Mouse (Mus musculus): ENCODE data around the gene Sh2d5. TPM values are rescaled to one million over a fixed set of nuclear protein-coding genes. Genes with fewer than 3 reads are reported as not detected.

Gene Sh2d5
- polyA plus RNA-seq, 1 experiment from 2014 or later = 1.1 TPM

DNA sequence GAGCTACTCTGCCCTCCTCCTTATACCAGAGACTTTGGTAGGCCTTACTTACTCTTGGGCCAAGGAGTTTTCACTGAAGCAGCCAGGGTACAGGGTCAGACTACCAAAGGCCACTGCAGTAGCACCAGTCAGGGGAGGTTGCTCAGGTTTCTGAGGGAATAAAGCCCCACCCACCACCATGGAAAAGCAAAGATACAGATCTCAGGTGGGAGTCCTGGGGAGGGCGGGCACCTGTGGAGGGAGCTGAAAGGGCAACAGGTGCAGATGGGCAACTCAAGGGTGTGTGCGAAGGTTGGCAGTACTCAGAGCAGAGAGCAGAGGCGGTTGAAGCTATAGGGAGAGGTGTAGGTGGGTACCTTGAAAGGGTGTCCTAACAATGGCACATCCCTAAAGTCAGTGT is 52.8 kb downstream of the Sh2d5 start:
- no peak for ATAC-seq (ENCODE audit: insufficient number of reproducible peaks, insufficient read depth, low FRiP score, low TSS enrichment)
- Histone ChIP-seq H3K9ac (no peak overlapping the region), H3K36me3 (peaks cover 16% of the 10 kb centered on the region), H3K4me2 (replicated peaks) (no peak overlapping the region), H3K27me3 (no peaks in the 10 kb centered on the region), H3K4me1 (peaks cover 14% of the 10 kb centered on the region), H3K9me3 (no peaks in the 10 kb centered on the region), H3K4me3 (no peak overlapping the region), H3K27ac (no peak overlapping the region)
- WGBS = 89% methylated on average over 3 of the region's 3 CpGs

DNA sequence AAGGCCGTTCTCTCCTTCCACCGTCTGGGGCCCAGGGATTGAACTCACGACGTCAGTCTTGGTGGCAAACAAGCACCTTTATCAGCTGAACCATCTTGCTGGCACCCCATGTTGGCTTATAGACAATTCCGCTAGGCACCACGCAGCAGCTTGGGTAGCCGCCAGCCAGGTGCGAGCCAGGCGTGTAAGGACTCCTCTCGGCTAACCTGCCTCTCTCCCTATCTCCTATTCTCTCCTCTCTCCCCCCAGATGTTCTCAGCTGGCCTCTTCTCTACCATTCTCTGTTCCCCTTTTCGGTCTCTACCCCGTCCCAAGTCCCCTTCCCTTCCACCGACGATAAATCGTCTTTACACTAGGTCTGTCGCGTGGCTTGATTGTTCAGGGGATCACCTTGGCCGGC is 53.5 kb downstream of the Sh2d5 start:
- Histone ChIP-seq H3K4me3 (peak overlapping the region; percentile 96), H3K4me1 (peaks cover 14% of the 10 kb centered on the region), H3K36me3 (peaks cover 23% of the 10 kb centered on the region), H3K4me2 (replicated peaks) (peak overlapping the region; percentile 90), H3K27ac (peak overlapping the region; percentile 75), H3K9me3 (no peaks in the 10 kb centered on the region), H3K27me3 (no peaks in the 10 kb centered on the region), H3K9ac (peak overlapping the region; percentile 76)
- ATAC-seq (ENCODE audit: insufficient number of reproducible peaks, insufficient read depth, low FRiP score, low TSS enrichment) = no peak
- WGBS = 16% methylated on average over 18 of the region's 18 CpGs

DNA sequence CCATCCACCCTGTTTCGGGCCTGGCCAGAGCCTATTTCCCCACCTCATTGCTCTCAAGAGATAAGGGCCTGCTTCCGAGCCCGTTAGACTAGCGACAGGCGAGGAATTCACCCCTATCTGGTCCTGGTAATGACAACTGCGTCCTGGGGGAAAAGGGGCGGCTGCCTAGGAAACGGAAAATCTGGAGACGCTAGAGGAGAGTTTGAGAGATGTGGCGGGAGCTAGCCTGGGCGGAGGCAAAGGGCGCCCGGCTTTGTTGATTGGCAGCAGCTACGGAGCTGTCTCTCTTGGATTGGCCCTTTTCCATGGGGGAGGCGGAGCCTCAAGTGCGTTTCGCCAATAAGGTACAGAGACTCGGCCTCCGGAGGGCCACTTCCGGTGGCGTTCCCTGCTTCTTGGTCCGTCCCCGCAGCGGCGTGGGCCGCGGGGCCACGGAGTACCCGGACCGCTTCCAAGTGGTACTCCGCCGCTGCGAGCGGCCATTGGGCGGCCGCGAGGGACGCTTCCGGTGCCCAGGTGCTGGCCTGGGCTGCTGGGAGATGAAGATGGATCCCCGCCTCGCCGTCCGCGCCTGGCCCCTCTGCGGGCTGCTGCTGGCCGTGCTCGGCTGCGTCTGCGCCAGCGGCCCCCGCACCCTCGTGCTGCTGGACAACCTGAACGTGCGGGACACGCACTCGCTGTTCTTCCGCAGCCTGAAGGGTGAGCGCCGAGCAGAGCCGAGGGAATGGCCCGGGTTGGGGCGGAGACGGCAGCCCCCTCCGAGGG is 54.3 kb downstream of the Sh2d5 start, which contains the start of gene Ddost:
Ddost (plus strand) TSS at position 391 of the 765 bp plus-strand sequence.
- Histone ChIP-seq H3K4me3 (peak within 1 kb of the TSS; percentile 96), H3K9me3 (no peaks in the 10 kb centered on the region), H3K9ac (peak within 1 kb of the TSS; percentile 90), H3K27ac (peak within 1 kb of the TSS; percentile 77), H3K4me1 (peaks cover 14% of the 10 kb centered on the region), H3K27me3 (no peaks in the 10 kb centered on the region), H3K4me2 (replicated peaks) (peak within 1 kb of the TSS; percentile 90), H3K36me3 (peaks cover 31% of the 10 kb centered on the region)
- under 1% methylated on average over 64 of the region's 64 CpGs for WGBS
- ATAC-seq (ENCODE audit: insufficient number of reproducible peaks, insufficient read depth, low FRiP score, low TSS enrichment) = peak; percentile 99

DNA sequence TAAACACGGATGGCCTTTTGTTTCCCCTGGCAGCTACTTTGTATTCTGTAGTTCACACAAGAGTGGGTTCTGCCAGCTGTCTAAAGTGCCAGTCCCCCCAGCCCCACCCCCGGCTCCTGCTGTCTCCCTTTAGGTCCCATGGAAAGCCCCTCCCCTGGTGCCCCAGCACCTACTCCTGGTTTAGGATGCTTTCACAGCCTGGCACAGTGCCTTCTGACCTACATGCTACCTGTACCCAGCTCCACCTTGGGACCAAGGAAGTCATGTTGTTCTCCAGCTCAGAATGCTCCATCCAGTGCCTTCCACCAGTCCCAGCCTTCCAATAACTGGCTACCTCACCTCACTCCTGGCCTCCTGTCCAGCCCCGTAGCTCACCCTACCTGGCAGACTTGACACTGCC is 56.8 kb downstream of the Sh2d5 start:
- no peak for ATAC-seq (ENCODE audit: insufficient number of reproducible peaks, insufficient read depth, low FRiP score, low TSS enrichment)
- peaks cover 55% of the 10 kb centered on the region for H3K36me3 ChIP-seq

DNA sequence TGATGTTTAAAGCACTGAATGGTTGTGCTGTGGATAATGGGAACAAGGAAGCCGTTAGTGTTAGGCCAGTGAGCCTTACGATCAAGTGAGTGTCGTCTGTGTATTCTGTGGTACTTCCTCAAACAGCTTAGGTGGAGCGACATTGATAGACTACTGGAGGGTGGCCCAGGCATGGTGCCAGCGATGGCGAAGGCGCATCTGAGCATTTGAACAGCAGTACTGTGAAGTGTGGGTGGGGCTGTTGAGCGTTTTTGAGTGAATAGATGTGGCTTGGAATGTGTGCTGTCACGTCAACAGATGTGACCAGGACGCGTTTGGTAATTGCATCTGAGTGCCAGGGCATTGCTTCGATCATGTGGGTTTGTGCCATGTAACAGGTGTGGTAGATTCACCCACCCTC is 57.5 kb downstream of the Sh2d5 start:
- H3K27ac ChIP-seq = no peak overlapping the region
- no peak overlapping the region for H3K4me3 ChIP-seq
- 94% methylated on average over 12 of the region's 12 CpGs for WGBS
- ATAC-seq (ENCODE audit: insufficient number of reproducible peaks, insufficient read depth, low FRiP score, low TSS enrichment) = no peak
- no peaks in the 10 kb centered on the region for H3K27me3 ChIP-seq
- H3K36me3 ChIP-seq = peaks cover 62% of the 10 kb centered on the region
- no peaks in the 10 kb centered on the region for H3K9me3 ChIP-seq
- no peak overlapping the region for H3K9ac ChIP-seq
- peaks cover 14% of the 10 kb centered on the region for H3K4me1 ChIP-seq
- H3K4me2 ChIP-seq (replicated peaks) = no peak overlapping the region

More for the DNA sequence above, 56.8 kb downstream of the Sh2d5 start:
- Histone ChIP-seq H3K4me1 (peaks cover 14% of the 10 kb centered on the region), H3K4me3 (no peak overlapping the region), H3K9ac (no peak overlapping the region), H3K9me3 (no peaks in the 10 kb centered on the region), H3K4me2 (replicated peaks) (no peak overlapping the region), H3K27me3 (no peaks in the 10 kb centered on the region), H3K27ac (no peak overlapping the region)
- WGBS = 92% methylated on average over 3 of the region's 3 CpGs

DNA sequence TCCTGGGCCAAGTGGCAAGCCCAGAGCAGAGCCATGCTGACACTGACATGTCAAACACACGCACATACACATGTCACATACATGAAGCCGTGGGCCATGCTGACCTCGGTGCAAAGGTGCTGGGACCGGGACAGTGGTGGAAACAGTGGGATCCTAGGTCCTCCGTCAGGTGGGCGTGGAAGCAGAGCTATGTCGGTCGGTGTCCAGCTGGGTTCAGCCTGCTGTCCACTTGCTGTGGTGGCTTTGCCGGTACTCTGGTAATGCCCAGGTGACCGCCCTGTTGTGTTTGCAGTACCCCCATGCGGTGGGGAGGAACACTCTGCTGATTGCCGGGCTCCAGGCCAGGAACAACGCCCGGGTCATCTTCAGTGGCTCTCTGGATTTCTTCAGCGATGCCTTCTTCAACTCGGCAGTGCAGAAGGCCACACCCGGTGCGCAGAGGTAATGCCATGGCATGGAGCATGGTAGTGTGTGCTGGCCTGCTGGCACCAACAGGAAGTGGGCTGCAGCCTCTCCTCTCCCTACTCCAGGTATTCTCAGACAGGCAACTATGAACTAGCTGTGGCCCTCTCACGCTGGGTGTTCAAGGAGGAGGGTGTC is 60.2 kb downstream of the Sh2d5 start:
- Histone ChIP-seq H3K4me2 (replicated peaks) (no peak overlapping the region), H3K27ac (no peak overlapping the region), H3K4me3 (no peak overlapping the region), H3K9me3 (no peaks in the 10 kb centered on the region), H3K27me3 (no peaks in the 10 kb centered on the region), H3K9ac (no peak overlapping the region), H3K4me1 (peaks cover 6% of the 10 kb centered on the region), H3K36me3 (peaks cover 86% of the 10 kb centered on the region)
- WGBS = 93% methylated on average over 19 of the region's 19 CpGs
- no peak for ATAC-seq (ENCODE audit: insufficient number of reproducible peaks, insufficient read depth, low FRiP score, low TSS enrichment)

Other genes starting within 250 kb of the Sh2d5 start
- gene Hp1bp3, start 34.1 kb upstream of the Sh2d5 start, polyA plus RNA-seq (2016; fragmentation: Nextera tagmentation; extraction: Ambion mirVana) = 195 and 207 TPM in 2 replicates
- gene Kif17, start within 50 bp of the Sh2d5 start, polyA plus RNA-seq (2016; fragmentation: Nextera tagmentation; extraction: Ambion mirVana) = 1.3 and 1.9 TPM in 2 replicates
- 300 and 305 TPM in 2 replicates for gene Ddost, start 54.3 kb downstream of the Sh2d5 start, polyA plus RNA-seq (2016; fragmentation: Nextera tagmentation; extraction: Ambion mirVana)
- gene Pink1, start 75.9 kb downstream of the Sh2d5 start, polyA plus RNA-seq (2016; fragmentation: Nextera tagmentation; extraction: Ambion mirVana) = 54.9 and 59.1 TPM in 2 replicates
- 5.7 and 6.2 TPM in 2 replicates for gene Cda, start 117.6 kb downstream of the Sh2d5 start, polyA plus RNA-seq (2016; fragmentation: Nextera tagmentation; extraction: Ambion mirVana)
- 0.40 and 0.52 TPM in 2 replicates for gene Fam43b, start 146.1 kb downstream of the Sh2d5 start, polyA plus RNA-seq (2016; fragmentation: Nextera tagmentation; extraction: Ambion mirVana)
- gene Mul1, start 184.3 kb downstream of the Sh2d5 start, polyA plus RNA-seq (2016; fragmentation: Nextera tagmentation; extraction: Ambion mirVana) = 18.2 and 19.9 TPM in 2 replicates
- gene Camk2n1, start 203.9 kb downstream of the Sh2d5 start, polyA plus RNA-seq (2016; fragmentation: Nextera tagmentation; extraction: Ambion mirVana) = 2.5 and 2.8 TPM in 2 replicates

All from embryonic facial prominence, embryonic 12.5 days (tissue).